Mouse (Mus musculus): ENCODE data around the gene Abcg2.

- TF ChIP-seq USF1 (IDR thresholded peaks at IDR 0.05; ENCODE audit: low read depth) = no peak
- no peak for TF ChIP-seq CTCF (IDR thresholded peaks at IDR 0.05; ENCODE audit: control insufficient read depth, insufficient read depth, insufficient read length)
Observed at GRCm38 (mm10) chr6:58640333-58641018, 56.2 kb downstream of the Abcg2 start.
